Mouse (Mus musculus): ENCODE results near the gene Snrnp70.
"Not testable (repeated sequence)": the region's sequence is repeated elsewhere in the genome, so short reads cannot be mapped to it uniquely, and the experiment has no call there.

Gene Snrnp70

DNA sequence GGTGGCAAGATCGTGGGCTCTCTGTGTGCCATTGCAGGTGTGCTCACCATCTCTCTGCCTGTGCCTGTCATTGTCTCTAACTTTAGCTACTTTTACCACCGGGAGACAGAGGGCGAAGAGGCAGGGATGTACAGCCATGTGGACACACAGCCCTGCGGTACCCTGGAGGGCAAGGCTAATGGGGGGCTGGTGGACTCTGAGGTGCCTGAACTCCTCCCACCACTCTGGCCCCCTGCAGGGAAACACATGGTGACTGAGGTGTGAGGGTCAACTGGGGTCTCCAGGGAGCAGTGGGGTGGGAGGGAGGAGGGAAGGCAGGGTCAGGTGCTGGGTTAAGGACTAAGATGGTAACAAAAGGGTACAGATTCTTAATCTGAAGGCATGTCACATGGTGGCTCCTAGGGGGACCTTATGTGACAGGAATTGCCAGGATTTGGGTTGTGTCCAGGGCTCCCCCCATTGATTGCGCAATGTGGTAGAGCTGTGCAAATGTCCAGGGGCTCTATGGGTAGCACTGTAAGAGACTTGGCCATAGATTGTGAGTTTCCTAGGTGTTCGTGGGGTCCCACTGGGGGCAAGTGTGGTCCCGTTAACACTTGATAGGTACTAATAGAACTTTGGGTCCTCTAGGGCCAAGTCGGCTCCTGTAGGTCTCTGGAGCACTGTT, 14.1 kb upstream of the Snrnp70 start:
- no peak for DNase-seq (ENCODE audit: extremely low spot score, low spot score)

DNA sequence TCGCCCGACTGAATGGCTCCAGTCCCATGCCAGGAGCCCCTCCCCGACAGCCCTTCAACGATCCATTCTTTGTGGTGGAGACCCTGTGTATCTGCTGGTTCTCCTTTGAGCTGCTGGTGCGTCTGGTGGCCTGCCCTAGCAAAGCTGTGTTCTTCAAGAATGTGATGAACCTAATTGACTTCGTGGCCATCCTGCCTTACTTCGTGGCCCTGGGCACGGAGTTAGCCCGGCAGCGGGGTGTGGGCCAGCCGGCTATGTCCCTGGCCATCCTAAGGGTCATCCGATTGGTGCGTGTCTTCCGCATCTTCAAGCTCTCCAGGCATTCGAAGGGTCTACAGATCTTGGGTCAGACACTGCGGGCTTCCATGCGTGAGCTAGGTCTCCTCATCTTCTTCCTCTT, 13.4 kb upstream of the Snrnp70 start:
- no peak for DNase-seq (ENCODE audit: extremely low spot score, low spot score)

DNA sequence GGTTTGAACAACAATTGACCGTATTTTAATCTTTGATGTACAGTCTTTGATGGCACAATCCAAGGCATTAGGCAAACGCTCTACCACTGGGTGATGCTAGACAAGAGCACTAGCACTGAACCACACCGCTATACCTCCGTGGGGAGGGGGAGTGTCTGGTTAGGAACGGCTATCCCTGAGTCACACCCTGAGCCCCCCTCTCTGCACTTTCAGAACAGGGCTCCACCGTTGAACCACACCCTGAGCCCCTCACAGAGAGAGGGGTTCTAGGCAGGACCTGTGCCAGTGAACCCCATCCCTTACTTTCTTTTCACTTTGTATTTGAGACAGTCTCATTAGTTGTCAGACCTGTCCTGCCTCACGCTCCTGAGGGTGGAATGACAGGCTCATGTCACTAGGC, 12.8 kb upstream of the Snrnp70 start:
- no peak for DNase-seq (ENCODE audit: extremely low spot score, low spot score)

DNA sequence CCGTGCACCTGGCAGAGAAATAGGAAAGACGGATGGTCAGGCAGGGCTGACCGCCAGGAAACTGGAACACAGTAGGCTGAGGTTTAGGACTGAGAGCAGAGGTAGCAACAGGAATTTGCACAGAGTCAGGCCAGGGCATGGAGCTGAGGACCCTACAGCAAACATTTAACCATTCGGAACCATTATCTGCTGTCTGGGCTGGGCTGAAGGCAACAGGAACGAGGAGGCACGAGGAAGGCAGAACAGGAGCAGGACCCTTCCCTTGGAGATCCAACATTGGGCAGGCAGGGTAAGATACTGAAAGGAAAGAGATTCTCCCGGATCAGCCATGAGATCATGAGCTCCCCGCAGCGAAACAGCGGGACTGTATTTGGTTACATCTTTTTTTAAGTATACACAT, 12.3 kb upstream of the Snrnp70 start:
- no peak for DNase-seq (ENCODE audit: extremely low spot score, low spot score)

DNA sequence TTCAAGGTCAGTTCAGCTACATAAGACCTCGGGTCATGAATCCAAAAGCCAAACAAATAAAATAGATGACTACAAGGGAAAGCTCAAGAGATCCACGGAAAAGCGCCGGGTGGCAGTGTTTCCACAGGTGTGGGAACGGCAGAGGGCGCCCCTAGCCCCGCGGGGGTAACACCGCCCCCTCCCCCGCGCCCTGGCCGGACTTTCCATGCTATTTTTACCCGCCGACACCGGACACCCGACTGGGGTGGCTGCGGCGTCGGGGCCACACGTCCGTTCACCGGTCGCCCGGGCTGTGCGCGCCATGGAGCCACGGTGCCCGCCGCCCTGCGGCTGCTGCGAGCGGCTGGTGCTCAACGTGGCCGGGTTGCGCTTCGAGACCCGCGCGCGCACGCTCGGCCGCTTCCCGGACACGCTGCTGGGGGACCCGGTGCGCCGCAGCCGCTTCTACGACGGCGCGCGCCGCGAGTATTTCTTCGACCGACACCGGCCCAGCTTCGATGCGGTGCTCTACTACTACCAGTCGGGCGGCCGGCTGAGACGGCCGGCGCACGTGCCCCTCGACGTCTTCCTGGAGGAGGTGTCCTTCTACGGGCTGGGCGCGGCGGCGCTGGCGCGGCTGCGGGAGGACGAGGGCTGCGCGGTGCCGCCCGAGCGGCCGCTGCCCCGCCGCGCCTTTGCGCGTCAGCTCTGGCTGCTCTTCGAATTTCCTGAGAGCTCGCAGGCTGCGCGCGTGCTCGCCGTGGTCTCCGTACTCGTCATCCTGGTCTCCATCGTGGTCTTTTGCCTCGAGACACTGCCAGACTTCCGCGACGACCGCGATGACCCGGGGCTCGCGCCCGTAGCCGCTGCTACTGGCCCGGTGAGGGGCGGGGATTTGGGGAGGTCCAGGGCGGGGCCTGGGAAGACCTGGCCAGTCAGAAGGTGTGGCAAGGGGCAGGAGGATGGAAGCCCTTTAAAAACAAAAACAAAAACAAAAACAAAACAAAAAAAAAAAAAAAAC, 10.9 kb upstream of the Snrnp70 start:
- peak; percentile 47 for DNase-seq (ENCODE audit: extremely low spot score, low spot score)

DNA sequence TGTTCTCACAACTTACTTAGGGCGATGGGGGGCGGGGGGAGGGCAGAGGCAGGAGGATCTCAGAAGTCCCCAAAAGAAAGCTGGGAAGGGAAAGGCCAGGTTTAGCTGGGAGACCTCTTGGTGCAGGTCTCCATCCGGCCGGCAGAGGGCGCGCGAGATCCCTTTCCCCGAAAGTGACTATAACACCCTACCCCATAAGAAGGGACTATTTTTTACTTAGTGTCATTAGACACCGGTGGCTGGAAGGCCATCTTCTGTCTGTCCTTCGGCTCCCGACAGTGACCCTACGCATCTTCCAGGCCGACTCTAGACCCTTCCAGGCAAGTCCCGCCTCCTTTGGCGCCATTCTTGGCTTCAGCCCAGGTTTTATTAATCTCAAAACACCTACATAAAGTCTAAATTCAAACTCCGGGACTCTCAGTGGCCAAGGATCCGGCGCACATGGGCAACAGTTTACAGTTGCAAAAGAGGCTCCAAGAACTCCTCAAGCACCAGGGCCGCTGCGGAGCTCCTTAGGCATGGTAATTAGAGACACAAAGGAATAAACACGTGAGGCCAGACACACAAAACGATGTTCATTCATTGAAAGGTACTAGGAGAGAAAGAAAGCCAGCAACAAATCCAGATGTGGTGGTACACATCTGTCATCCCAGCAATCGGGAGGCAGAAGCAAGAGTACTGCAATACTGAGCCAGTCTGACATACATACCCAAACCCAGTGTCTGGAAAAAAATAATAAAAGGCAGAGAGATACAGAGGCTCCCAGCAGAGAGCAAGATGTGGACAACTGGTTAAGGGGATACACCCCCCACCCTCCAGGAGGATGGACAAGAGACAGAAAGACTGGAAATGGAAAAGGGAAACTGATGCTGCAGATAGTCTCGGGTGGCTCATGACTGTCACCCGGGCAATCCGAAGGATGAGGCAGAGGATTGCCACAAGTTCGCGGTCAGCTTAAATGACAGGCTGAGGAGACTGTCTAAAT, 9.8 kb upstream of the Snrnp70 start, which contains the start of gene Kcna7:
Gene Kcna7, plus strand, starts transcription at position 563 of the 985 bp plus-strand sequence.
- DNase-seq (ENCODE audit: extremely low spot score, low spot score) = peak; percentile 60

DNA sequence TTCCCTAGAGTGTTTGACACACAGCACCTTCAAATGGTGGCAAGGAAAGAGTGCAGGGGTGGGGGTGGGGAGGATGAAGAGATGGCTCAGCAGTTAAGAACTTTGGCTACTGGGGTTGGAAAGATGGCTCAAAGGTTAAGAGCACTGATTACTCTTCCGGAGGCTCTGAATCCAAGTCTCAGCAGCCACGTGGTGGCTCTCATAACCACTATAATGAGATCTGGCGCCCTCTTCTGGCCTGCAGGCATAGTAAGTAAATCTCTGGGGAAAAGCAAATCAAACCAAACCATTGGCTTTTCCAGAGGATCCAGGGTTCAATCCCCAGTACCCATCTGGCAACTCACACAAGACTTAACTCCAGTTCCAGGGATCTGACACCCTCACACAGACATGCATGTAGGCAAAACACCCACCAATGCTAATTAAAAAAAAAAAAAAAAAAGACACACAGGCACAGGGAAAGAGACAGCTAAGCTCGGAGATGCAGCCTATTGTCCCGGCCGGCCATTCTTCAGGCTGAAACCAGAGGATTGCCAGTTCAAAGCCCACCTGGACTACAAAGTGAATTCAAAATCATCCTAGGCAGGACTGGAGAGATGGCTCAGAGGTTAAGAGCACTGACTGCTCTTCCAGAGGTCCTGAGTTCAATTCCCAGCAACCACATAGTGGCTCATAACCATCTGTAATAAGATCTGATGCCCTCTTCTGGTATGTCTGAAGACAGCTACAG, 8.2 kb upstream of the Snrnp70 start:
- DNase-seq (ENCODE audit: extremely low spot score, low spot score) = peak; percentile 61

DNA sequence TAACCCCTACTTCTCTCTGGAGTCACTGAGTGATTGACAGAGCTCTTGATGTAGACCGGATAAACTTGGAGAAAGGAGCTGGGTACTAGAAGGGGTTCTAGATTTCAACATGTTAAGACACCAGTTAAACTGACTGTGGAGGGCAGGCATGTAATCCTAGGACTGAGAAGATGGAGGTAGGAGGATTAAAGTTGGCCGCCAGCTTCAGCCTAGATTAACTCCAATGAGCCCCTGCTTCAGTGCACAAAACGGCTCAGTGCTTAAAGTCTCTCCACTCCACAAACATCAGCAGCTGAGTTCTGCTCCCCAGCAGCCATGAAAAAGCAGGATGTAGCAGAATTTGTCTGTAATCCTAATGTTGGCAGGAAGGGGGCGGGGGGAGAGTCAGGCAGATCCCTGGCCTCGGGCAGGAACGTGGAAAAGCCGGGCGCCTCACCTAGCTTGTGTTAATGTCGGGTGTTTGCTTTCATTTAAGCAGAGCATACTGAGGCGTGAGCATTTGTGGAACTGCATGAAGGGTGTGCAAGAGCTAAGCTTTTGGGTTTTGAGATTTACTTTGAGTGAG, 6.1 kb upstream of the Snrnp70 start:
- DNase-seq (ENCODE audit: extremely low spot score, low spot score) = no peak

DNA sequence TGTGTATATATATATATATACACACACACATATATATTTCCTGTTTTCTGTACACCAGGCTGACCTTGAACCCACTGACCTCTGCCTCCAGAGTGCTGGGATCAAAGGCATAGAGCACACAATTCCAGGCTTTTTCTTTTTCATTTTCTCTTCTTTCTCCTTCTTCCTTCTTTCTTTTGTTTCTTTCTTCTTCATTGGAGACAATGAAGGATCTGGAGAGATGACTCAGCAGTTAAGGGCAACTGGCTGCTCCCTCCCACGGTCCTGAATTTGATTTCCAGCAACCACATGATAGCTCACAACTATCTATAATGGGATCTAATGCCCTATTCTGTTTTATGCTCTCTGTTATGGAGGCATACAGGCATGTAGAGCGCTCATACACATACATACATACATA, 1.2 kb upstream of the Snrnp70 start:
- no peak for DNase-seq (ENCODE audit: extremely low spot score, low spot score)

DNA sequence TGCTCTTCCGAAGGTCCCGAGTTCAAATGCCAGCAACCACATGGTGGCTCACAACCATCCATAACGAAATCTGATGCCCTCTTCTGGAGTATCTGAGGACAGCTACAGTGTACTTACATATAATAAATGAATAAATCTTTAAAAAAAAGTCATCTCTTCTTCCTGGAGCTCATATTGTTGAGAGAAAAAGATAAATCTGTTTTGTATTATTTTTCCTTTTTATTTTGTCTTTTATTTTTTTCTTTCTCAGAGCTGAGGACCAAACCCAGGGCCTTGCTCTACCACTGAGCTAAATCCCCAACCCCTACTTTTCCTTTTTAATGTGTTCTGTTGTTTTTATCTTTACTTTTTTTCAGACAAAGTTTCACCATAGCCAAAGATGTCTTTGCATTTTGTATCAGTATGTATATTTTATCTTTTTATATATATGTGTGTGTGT, 814 bp upstream of the Snrnp70 start:
- not testable (repeated sequence) for DNase-seq (ENCODE audit: extremely low spot score, low spot score)

DNA sequence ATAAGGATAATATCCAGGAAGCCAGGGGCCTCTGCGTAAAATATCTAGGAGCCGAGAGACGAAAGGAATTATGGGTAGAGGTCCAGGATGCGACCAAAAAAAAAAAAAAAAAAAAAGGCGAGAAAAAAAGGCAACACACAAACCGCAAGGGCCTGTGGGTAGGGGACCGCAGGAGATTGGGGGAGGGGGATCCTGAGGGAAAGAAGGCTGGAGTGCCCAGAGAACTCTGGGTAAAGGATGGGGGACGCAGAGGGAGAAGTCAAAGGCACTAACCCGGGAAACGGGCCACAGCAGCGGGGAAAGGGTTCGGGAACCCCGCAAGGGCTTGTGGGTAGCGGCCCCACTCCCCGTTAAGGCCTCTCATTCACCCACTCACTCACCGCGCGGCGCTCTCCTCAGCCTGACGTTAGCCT, 407 bp downstream of the Snrnp70 start:
- DNase-seq (ENCODE audit: extremely low spot score, low spot score) = no peak

DNA sequence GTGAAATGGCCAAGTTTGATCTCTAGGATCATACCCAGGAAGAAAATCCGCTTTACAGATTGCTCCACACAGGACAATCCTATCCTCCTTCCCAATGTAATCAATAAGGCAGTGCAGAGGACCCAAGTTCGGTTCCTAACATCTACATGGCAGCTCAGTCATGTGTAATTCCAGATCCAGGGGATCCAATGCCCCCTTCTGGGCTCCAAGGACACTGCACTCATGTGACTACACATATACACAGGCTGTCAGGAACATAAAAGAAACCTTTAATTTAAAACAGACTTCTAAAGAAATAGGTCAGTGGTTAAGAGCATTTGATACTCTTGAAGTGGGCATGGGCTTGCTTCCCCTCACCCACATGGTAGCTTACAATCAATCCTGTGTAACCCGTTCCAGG, 9.5 kb downstream of the Snrnp70 start:
- no peak for DNase-seq (ENCODE audit: extremely low spot score, low spot score)

DNA sequence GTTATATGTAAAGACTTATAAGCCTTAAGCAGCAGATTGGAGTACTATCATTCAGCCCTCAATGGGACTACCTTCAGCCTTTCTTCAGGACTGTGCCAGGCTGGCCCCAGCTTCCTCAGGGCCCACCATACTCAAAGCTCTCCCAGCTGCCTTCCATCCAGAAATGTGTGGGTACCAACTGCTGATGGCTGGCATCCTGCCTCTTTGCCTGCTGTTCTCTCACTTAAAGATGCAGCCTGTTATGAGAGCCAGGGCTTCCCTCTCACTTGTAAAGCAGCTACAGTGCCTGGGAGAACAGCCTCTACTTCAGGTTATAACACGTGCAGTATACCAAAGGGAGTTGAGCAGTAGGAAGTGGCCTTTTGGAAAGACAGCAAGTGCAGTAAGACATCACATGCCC, 19.5 kb downstream of the Snrnp70 start:
- no peak for DNase-seq (ENCODE audit: extremely low spot score, low spot score)

DNA sequence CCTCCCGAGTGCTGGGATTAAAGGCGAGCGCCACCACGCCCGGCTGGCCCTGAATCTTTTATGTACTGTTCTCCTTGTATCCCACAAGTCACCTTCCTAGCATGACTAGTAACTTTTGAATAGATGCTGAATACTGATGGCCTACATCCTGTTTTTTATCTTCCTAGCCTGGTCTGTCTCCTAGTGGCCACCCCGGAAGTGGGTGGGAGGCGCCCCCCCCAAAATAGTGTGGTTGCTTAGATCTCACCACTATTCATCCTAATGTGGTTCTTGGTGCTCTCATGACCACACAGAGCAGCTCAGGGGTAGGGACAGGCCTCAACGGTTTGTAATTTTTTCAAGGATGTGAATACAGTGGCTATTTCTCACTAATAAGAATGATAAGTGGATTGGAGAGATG, 20.9 kb downstream of the Snrnp70 start:
- no peak for DNase-seq (ENCODE audit: extremely low spot score, low spot score)

DNA sequence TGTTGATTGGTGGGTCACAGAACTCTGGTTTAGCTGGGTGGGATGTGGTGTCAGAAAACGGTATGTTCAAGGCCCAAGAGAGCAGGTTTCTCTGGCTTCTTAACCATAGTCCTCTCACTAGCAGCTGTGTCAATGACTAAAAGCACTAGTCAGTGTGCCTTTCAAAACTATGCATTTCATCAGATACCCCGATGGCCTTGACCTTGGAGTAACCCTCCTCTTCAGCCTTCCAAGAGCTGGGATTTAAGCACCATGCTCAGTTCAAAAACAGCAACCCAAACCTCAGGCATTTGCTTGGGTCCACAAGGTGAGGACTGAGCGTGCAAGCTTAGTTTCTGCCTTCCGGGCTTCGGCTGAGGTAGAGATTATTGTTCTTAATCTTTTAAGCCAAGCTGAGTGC, 23.2 kb downstream of the Snrnp70 start:
- no peak for DNase-seq (ENCODE audit: extremely low spot score, low spot score)

DNA sequence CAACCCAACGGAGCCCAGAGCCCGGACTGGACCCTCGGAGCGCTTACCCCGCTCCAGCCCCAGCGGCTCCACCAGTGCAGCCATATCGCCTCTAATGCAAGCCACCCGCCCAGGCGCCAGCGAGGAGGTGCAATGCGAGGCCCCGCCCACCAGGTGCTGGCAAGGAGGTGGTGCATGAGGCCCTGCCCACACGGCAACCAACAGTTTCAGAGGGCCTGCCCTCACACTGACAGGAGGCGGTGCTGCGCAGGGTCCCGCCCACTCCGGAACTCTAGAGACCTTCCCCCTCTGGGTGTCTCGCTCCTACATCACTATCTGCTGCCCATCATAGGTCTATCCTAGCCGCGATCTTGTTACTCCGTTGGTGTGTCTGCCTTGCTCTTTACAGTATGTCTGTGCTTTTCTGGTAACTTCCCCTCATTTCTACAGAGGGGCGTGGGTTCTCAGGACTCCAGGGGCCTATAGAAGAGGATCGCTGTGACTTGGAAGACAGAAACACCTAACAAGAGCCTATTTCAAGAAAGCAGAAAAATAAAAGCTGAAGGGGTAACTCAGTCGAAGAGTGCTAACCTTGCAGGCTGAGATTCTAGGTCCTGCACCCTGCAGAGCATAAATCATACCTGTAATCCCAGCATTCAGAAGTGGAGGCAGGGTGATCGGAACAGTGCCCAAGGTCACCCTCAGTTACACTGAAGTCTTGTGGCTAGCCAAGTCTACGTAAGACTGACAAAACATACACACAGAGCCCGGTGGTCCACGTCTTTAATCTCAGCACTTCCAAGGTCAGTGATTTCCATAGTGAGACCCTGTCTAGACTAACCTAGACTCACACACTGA, 24.8 kb downstream of the Snrnp70 start, which contains the start of gene Lin7b:
Gene Lin7b, minus strand, starts transcription at position 109 of the 837 bp plus-strand sequence.
- DNase-seq (ENCODE audit: extremely low spot score, low spot score) = peak; percentile 87

DNA sequence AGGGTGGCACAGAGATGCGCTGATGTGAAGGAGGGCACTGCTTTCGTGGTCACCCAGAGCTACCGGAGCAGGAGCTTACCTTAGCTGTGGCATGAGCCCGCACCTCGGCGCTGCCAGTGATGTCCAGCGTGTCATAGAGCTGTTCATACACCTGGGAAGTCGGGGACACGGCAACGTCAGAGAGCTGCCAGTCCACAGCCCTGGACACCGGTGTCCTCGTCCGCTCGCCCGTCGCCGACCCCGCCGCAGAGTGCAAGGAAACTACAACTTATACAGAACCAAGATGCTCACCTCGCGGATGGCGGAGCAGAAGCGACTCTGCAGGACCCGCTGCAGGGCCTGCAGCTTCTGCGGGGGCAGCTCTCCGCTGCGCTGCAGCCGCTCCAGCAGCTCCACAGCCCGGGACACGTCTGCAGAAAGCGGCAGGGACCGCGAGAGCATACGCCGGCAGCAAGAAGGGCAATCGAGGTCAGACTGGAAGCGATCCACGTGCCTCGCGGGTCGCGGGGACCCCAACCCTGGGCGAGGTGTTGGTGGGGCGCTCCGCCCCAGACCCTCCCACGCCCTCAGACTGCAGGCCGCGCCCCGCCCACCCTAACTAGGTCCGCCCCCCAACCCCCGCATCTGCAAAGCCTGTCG, 25.6 kb downstream of the Snrnp70 start:
- DNase-seq (ENCODE audit: extremely low spot score, low spot score) = no peak

DNA sequence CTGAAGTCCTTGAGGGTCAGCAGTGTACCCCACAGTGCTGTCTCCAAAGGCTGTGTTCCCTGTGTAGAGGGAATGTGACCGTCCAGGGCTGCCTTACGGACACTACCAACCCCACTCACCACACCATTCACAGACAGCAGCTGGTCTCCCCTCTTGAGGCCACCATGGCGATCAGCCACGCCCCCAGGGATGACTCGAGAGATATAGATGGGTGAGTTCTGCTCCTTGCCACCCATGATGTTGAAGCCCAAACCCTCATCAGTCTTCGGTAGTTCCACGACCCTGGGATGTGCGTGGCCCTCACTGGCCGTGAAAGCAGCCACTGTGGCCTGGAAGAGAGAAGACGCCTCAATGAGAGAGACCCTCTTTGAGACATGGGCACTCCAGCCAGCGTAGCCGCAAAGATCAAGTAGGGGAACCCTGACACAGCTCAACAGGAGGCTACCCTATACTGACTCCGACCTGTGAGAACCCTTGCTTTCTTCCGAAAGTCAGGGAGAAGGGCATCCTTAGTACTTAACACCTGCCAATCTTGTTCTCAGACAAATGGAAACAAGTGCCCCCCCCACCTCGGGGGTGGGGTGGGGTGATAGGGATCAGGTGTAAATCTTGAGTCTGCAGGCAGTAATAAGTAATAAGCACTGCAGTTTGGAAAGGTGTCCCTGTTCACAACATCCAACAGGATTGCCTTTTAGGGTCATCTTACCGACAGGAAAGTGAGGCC, 26.4 kb downstream of the Snrnp70 start:
- DNase-seq (ENCODE audit: extremely low spot score, low spot score) = no peak
